Mouse (Mus musculus) hindbrain, embryonic 12.5 days (tissue): ENCODE results near the gene Strn3. TPM values are rescaled to one million over a fixed set of nuclear protein-coding genes. Genes with fewer than 3 reads are reported as not detected.
A peak's percentile ranks its signal among the peaks of the same experiment; 100 is the strongest.
"Not testable (repeated sequence)": the region's sequence is repeated elsewhere in the genome, so short reads cannot be mapped to it uniquely, and the experiment has no call there.

Source experiments
- ATAC-seq: fragments of 200-750 bp; cut with Nextera tagmentation; 2 replicates; pipeline ENCODE4 v1.8.0; 2017; ENCODE audit warnings: moderate TSS enrichment; ENCODE audit not compliant: low FRiP score
- H3K27ac ChIP-seq: fragments of 300-500 bp; sonication (generic); 2 replicates; pipeline ENCODE4 v1.5.1; 2016; ENCODE audit warnings: mild to moderate bottlenecking
- H3K27me3 ChIP-seq: fragments of 300-500 bp; sonication (generic); 2 replicates; pipeline ENCODE4 v1.6.1; 2016; ENCODE audit warnings: mild to moderate bottlenecking
- H3K36me3 ChIP-seq: fragments of 300-500 bp; sonication (generic); 2 replicates; pipeline ENCODE4 v1.6.1; 2016; ENCODE audit warnings: mild to moderate bottlenecking
- H3K4me1 ChIP-seq: fragments of 300-500 bp; sonication (generic); 2 replicates; pipeline ENCODE4 v1.6.1; 2016
- H3K4me2 ChIP-seq: fragments of 300-500 bp; sonication (generic); replicated peaks from 2 replicates; pipeline ENCODE4 v1.6.1; 2016; ENCODE audit warnings: mild to moderate bottlenecking
- H3K4me3 ChIP-seq: fragments of 300-500 bp; sonication (generic); 2 replicates; pipeline ENCODE4 v1.5.1; 2016; ENCODE audit warnings: mild to moderate bottlenecking
- H3K9ac ChIP-seq: fragments of 300-500 bp; sonication (generic); 2 replicates; pipeline ENCODE4 v1.6.1; 2016; ENCODE audit warnings: mild to moderate bottlenecking, moderate library complexity
- H3K9me3 ChIP-seq: fragments of 300-500 bp; sonication (generic); replicated peaks from 2 replicates; pipeline ENCODE4 v1.6.1; 2016; ENCODE audit warnings: mild to moderate bottlenecking
- WGBS: fragments of 180-500 bp; shearing (Covaris S2); methylation state at CpG from one replicate; pipeline ENCODE4 v1.1.7; 2016; 5-methylcytosine and 5-hydroxymethylcytosine counted together
- polyA plus RNA-seq: library from polyadenylated mRNA; unstranded; fragments of >200 nt; fragmentation: Nextera tagmentation; extraction: Ambion mirVana; gene quantifications from 2 replicates; pipeline ENCODE4 v1.2.1, GENCODE M21; 2016

The Strn3 gene
- polyA plus RNA-seq, 1 experiment from 2014 or later = 63.1 TPM

DNA sequence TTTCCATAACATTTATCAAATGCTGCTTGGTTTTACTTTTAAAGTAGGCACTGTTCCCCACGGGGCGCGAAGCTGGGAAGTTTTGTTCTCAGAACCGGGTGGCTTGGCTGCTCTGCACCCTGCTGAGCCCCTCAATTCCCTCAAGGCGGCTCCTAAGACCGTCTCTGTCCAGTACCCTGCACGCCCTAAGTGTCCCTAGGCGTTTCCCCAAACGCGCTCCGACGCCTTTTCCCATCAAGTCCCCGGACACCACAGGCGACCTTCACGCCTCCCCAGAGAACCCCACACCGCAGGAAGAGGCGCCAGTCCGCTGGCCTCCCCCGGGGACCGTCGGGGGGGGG is 98.8 kb downstream of the Strn3 start:
- peaks cover 51% of the 10 kb centered on the region for H3K27me3 ChIP-seq
- WGBS = 0% methylated on average over 19 of the region's 21 CpGs

GRCm38 (mm10) chr12:51591921-51592320 is 99.8 kb downstream of the Strn3 start:
- 72% methylated on average over 8 of the region's 8 CpGs for WGBS
- Histone ChIP-seq H3K27ac (no peak overlapping the region), H3K9ac (no peak overlapping the region), H3K36me3 (no peaks in the 10 kb centered on the region), H3K4me3 (no peak overlapping the region), H3K9me3 (no peaks in the 10 kb centered on the region), H3K4me2 (no peak overlapping the region), H3K4me1 (peaks cover 15% of the 10 kb centered on the region), H3K27me3 (peaks cover 51% of the 10 kb centered on the region)
- ATAC-seq = no peak

More for the DNA sequence above, 98.8 kb downstream of the Strn3 start:
- Histone ChIP-seq H3K27ac (no peak overlapping the region), H3K4me2 (peak overlapping the region; percentile 90), H3K4me1 (peaks cover 15% of the 10 kb centered on the region), H3K9ac (peak overlapping the region; percentile 68), H3K36me3 (no peaks in the 10 kb centered on the region), H3K9me3 (no peaks in the 10 kb centered on the region), H3K4me3 (peak overlapping the region; percentile 67)
- peak; percentile 64 for ATAC-seq

DNA sequence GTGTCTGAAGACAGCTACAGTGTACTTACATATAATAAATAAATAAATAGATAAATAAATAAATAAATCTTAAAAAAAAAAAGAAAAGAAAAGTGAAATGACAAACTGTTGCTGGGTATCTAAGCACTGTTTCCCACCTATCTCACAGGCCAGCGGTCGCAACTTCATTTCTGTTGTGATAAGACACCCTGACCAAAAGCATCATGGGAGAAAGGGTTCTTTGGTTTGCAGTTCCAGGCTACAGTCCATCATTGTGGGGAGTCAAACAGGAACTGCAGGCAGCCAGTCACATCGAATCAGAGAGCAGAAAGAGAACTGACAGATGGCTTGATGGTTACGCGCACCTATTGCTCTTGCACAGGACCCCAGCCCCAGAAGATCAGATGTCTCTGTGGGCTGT is 102.4 kb downstream of the Strn3 start:
- no peak overlapping the region for H3K27ac ChIP-seq
- H3K27me3 ChIP-seq = peaks cover 28% of the 10 kb centered on the region
- 88% methylated on average over 5 of the region's 5 CpGs for WGBS
- H3K36me3 ChIP-seq = no peaks in the 10 kb centered on the region
- H3K9me3 ChIP-seq = peaks cover 4% of the 10 kb centered on the region; the same call in 1 of the 2 replicates
- no peak overlapping the region for H3K4me3 ChIP-seq
- H3K4me1 ChIP-seq = peaks cover 14% of the 10 kb centered on the region
- H3K9ac ChIP-seq = no peak overlapping the region
- ATAC-seq = no peak
- no peak overlapping the region for H3K4me2 ChIP-seq

GRCm38 (mm10) chr12:51577816-51578215 is 113.9 kb downstream of the Strn3 start:
- not testable (repeated sequence) for H3K4me1 ChIP-seq, ATAC-seq, H3K4me3 ChIP-seq, H3K27ac ChIP-seq, H3K9me3 ChIP-seq, H3K4me2 ChIP-seq, H3K36me3 ChIP-seq, H3K27me3 ChIP-seq, H3K9ac ChIP-seq
- WGBS = 90% methylated on average over 2 of the region's 2 CpGs

GRCm38 (mm10) chr12:51572651-51573050 is 119.0 kb downstream of the Strn3 start:
- WGBS = 84% methylated on average over 4 of the region's 4 CpGs
- Histone ChIP-seq H3K9ac (no peak overlapping the region), H3K4me2 (no peak overlapping the region), H3K4me1 (no peaks in the 10 kb centered on the region), H3K27ac (no peak overlapping the region), H3K27me3 (no peaks in the 10 kb centered on the region), H3K9me3 (no peaks in the 10 kb centered on the region), H3K36me3 (no peaks in the 10 kb centered on the region), H3K4me3 (no peak overlapping the region)
- no peak for ATAC-seq

GRCm38 (mm10) chr12:51569944-51570343 is 121.8 kb downstream of the Strn3 start:
- H3K9ac ChIP-seq = no peak overlapping the region
- whole genome bisulfite sequencing = 61% methylated on average over 7 of the region's 7 CpGs
- no peaks in the 10 kb centered on the region for H3K4me1 ChIP-seq

GRCm38 (mm10) chr12:51569472-51569871 is 122.2 kb downstream of the Strn3 start:
- Histone ChIP-seq H3K36me3 (no peaks in the 10 kb centered on the region), H3K9me3 (peaks cover 10% of the 10 kb centered on the region), H3K4me2 (no peak overlapping the region), H3K4me1 (no peaks in the 10 kb centered on the region), H3K9ac (no peak overlapping the region), H3K27me3 (no peaks in the 10 kb centered on the region), H3K27ac (no peak overlapping the region), H3K4me3 (no peak overlapping the region)
- no peak for ATAC-seq
- WGBS = 90% methylated on average over 8 of the region's 8 CpGs

More at GRCm38 (mm10) chr12:51569944-51570343, 121.8 kb downstream of the Strn3 start:
- no peak overlapping the region for H3K4me2 ChIP-seq
- peaks cover 10% of the 10 kb centered on the region for H3K9me3 ChIP-seq
- H3K27ac ChIP-seq = no peak overlapping the region
- ATAC-seq = no peak
- H3K4me3 ChIP-seq = no peak overlapping the region
- H3K27me3 ChIP-seq = no peaks in the 10 kb centered on the region
- H3K36me3 ChIP-seq = no peaks in the 10 kb centered on the region

DNA sequence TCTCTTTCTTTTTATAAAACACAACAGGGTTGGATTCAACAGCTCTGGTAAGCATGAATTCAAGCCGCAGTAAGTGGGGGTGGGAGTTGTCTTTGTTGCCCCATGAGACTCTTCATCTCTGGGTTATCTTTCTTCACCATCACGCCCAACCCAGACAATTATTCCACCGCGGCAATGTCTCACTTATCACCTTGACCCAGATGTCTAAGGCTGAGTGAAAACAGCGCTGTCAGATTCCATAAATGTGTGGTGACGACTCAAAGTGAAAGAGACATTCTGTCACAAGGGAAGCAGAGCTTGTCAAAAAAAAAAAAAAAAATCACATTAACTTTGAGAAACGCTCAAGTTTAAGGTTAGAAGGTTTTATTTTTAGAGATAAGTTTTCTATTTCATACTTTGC is 124.5 kb downstream of the Strn3 start:
- Histone ChIP-seq H3K27ac (no peak overlapping the region), H3K27me3 (no peaks in the 10 kb centered on the region), H3K4me1 (no peaks in the 10 kb centered on the region), H3K9ac (no peak overlapping the region), H3K9me3 (peaks cover 13% of the 10 kb centered on the region), H3K4me2 (no peak overlapping the region), H3K4me3 (no peak overlapping the region), H3K36me3 (no peaks in the 10 kb centered on the region)
- WGBS = 70% methylated on average over 7 of the region's 7 CpGs
- no peak for ATAC-seq

- ATAC-seq = no peak
- Histone ChIP-seq H3K9me3 (peaks cover 12% of the 10 kb centered on the region), H3K27ac (no peak overlapping the region), H3K4me2 (no peak overlapping the region), H3K27me3 (no peaks in the 10 kb centered on the region), H3K4me3 (no peak overlapping the region), H3K4me1 (no peaks in the 10 kb centered on the region), H3K9ac (no peak overlapping the region), H3K36me3 (no peaks in the 10 kb centered on the region)
- WGBS = 75% methylated on average over 9 of the region's 9 CpGs
Observed at GRCm38 (mm10) chr12:51561416-51561815, 130.3 kb downstream of the Strn3 start.

Other genes starting within 250 kb of the Strn3 start
- 11.9 and 12.0 TPM in 2 replicates for gene Coch, start 98.6 kb downstream of the Strn3 start, polyA plus RNA-seq
- 49.2 and 50.1 TPM in 2 replicates for gene Ap4s1, start 864 bp downstream of the Strn3 start, polyA plus RNA-seq
- 40.9 and 42.8 TPM in 2 replicates for gene Hectd1, start 137.6 kb upstream of the Strn3 start, polyA plus RNA-seq